Mouse (Mus musculus) granulocyte monocyte progenitor cell, adult 5-6 weeks (primary cell): ENCODE results near the gene Zscan12. TPM values are rescaled to one million over a fixed set of nuclear protein-coding genes. Genes with fewer than 3 reads are reported as not detected.

Experiments
- ATAC-seq: replicated peaks from 2 replicates; pipeline ENCODE4 v1.8.0; 2016; ENCODE audit warnings: mild to moderate bottlenecking, moderate TSS enrichment, inconsistent platforms; ENCODE audit not compliant: poor library complexity, severe bottlenecking
- total RNA-seq, 2 experiments: library from RNA; stranded (forward) in 1 of 2; stranded (reverse) in 1 of 2; fragments of 200-712, 200-1000 nt in 1 of 2; fragments of >200 nt in 1 of 2; fragmentation: Nextera tagmentation in 1 of 2; gene quantifications; 2 replicates each; pipeline ENCODE4 v1.2.3; 2014 to 2017

Zscan12 gene
- total RNA-seq (2014; fragmentation: Nextera tagmentation), result 8.4 and 8.6 TPM in 2 replicates
- 11.1 and 20.0 TPM in 2 replicates for total RNA-seq (2017)

DNA sequence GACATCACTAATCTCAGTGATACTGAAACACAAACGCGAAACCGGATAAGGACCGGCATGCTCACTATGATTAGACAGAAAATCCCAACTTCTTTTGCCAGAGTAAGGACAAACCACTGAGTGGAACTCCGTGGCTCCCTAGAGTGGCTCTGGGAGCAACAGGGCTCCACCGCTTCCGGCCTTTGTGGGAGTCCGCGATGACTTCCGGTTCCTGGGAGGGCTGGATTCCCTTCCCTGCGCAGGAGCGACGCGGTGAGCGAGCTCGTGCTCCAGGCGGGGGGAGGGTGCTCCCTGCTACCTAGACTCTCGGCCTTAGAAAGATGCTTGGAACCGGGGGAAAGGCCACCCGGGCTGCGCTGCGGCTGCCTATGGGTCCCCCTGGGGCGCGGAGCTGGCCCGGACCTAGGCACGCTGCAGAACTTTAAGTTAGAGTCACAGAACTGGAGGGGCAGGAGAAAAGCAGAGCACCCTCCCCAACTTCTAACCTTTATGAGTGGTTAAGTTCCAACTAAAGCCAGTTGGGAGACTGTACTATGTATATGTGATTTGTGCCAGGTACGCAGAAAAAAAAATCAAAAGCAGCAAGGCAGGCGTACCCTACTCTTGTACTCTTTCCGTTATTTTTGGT lies at the start of gene Zscan12:
TSS of gene Zscan12 (plus strand) at position 200 of the 628 bp plus-strand sequence.
- ATAC-seq, result peak; percentile 100

DNA sequence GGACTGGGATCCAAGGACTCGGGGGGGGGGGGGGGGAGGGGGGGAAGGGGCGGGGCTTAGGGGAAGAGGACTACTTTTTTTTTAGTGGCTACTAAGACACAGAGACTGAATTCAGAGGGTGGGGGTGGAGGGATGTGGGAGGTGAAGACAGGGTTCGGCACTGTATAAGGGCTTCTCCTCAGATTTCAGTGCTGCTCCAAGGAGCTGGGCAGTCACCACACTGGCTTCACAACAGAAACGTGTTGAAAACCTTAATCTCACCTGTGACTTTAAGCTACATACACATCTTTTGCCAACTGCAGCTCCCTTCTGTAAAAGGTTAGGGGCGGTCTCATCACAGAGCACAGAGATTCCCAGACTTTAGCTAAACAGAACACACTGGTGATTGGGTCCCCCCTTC lies 49.8 kb upstream of the Zscan12 start:
- ATAC-seq, result no peak

DNA sequence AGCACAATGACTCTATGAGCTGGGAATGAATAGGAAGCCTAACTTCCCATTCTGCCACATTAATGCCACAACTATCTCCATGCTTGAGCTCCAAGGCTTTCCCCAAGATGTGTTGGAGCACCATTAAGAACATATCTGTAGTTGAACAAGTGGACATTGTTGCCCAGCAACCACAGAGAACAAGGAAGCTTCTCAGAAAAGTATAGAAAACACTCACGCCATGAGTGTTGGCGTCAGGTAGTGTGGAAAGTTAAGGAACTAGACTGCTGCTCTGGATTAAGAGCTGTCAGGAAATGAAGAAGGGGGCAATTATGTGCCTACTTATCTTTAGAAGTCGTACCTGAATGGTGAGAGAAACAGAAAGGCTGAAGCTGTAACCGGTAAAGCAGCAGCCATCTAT lies 48.7 kb upstream of the Zscan12 start:
- ATAC-seq, result no peak

DNA sequence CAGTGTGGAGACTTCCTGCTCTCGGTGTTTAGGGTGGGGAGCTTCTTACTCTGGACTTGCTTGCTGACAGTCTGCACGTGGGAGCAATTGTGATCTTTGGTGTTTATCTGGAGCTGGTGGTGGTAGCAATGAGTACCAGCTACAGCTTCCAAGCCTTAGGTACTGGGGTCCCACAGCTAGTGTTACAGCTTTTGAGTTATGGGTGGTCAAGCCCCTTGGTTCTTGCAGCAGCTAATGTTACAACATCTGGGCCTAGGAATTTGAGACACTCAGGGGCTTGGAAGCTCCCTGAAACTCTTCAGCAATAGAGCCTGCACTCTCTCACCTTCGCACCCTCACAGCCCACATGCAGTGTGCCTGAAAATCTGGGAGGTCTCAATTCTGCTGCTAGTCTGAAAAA lies 42.4 kb upstream of the Zscan12 start:
- no peak for ATAC-seq

DNA sequence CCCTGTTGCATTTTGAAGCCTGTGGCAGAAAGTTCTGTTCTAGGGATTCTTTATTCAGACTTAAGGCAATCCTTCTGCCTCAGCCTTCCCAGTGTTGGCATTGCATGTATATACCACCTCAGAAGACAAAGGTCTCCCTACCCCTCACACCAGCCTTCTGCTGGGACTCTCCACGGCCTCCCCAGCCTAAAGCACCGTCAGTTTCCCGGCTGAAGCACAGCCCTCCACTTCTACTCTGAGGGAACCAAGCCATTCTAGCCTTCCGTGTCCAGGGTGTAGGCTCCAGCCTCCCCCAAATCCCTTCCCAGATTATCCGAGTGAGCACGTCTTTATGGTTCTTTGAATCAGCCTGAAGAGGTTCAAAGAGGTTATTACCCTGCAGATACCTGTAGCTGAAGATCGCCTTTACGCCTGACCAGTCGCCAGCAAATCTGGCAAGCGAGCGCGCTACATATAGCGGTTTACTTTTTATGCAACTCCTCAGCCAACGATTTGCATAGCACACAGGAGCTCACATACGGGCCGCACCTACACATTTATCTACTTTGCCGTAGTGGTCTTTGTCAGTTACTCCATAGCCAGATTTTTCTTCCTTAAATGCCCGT lies 40.6 kb upstream of the Zscan12 start:
- ATAC-seq, result no peak

DNA sequence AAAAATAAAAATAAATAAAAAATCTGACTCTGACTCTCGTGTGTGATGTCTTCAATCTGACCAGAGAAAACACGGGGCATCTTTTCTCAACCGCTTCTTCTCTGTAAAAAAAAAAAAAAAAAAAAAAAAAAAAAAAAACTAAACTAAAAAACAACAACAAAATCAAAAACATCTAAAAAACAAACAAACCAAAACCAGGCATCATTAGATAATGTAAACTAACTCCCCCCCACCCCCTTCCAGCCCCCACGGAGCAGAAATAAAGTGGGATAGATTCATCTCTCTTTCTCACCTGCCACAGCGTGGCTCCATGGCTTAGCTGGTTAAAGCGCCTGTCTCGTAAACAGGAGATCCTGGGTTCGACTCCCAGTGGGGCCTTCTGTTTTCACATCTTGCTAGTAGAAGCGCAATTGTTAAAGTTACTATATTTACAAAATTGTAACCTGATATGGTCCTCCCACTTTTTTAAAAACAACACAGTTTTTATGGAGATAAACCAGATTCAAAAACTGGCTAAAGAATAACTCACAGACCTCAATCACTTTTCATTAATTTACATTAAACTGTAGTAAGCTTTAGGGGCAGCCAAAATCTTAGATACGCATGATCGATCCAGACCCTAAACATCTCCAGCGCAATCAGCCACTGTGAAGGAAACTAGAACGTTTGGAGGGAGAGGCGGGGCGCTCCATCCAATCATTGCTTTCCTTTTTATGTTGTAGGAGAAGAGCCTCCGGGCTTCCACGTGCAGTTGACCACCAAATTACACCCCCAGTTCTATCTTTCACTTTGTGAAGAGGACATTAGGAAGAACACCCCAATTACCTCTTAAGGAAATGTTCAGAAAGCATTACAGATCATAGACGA lies 39.9 kb upstream of the Zscan12 start:
- ATAC-seq, result no peak

DNA sequence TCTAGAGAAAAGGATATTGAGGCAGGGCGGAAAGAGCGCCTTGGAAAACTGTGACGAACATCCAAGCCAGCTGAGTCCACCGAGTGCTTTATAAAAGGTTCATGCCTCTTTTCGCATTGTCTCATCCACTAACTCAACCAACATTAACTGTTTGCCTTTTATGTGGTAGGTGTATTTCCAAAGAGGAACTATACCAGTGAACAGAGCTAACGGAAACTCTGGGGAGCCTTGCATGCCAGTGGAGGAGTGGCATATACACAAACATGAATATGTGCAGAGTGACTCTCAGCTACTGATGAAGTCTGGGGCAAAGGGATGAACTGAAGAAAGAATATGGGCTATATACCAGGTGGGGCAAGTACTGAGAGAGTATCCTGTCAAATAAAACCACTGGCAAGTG lies 39.2 kb upstream of the Zscan12 start:
- peak; percentile 29; the same call in 1 of the 2 replicates for ATAC-seq

DNA sequence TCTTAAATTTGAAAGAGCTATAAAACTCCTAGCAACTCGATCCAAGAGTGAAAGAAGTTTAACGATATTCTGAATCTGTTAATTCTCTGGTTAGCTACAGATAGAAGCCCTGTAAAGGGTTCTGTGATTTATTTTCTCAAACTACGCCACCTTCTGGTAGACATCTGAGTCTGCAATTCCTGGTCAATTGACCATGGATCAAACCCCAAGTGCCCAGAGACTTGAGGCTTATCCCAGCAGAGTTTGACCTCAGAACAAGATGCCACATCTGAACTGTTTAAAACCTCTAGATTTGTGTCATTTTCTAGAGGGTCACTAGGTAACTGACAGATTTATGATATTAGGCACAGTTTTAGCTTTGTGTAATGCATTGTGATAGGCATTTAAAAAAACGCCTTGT lies 36.4 kb upstream of the Zscan12 start:
- ATAC-seq, result peak; percentile 59

DNA sequence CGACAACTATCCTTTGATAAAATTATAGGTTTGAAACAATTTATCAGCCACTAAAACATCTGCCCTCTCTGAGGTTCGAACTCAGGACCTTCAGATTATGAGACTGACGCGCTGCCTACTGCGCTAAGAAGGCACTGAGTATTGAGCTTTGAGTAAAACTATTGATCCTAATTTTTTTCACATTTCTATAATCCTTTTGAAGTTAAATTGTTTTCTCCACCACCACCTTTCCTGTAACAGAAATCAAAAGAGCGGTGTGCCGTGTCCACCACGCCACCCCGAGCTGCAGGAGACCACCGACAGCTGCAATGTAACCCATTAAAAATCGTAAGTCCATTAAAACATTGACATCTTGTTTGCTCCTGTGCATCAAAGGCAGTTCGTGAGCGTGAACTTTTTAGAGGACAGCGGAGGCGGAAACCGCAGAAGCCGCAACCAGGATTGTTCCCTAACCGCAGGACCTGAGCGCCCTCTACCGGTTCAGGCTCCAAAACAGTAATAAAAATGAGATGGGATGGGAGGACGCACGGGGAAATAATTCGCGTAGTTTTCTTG lies 35.9 kb upstream of the Zscan12 start:
- ATAC-seq, result peak; percentile 87

DNA sequence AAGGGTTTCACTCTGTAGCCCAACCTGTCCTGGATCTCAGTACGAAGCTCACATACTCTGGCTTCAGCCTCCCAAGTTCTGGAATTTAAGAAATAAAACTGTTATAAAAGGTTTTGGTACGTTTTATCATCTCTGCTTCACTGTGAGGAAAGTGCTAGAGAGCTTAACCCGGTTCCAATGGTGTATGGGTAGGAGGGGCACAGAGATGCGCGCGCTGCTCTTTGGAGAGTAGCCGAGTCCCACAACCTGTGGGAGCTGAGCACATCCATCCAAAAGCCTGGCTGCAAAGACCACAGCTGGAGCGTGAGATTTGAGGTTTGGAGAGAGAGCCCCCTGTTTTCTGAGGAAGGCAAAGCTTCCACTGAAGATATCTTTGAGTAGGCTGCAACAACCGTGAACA lies 35.2 kb upstream of the Zscan12 start:
- no peak for ATAC-seq

DNA sequence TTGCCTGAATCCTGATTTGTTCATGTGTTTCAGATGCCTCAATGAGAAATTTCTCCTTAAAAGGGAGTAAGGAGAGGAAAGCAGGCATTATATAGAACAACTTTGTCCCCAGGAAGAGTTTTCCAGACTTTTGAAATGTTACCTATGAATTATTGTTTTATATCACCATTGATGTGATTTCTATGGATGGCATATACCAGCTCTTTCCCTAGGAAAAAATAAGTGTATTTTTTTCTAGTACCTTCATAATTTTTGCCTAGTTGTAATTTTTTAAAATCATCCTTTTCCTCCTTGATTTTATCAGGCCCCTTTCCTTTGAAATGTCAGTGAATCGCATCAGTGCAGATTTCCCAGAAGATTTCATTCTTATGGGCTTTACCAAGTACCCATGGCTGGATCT lies 16.0 kb upstream of the Zscan12 start, which contains the start of gene Olfr1367:
TSS of gene Olfr1367 (plus strand) at position 301 of the 400 bp plus-strand sequence.
- ATAC-seq, result no peak

DNA sequence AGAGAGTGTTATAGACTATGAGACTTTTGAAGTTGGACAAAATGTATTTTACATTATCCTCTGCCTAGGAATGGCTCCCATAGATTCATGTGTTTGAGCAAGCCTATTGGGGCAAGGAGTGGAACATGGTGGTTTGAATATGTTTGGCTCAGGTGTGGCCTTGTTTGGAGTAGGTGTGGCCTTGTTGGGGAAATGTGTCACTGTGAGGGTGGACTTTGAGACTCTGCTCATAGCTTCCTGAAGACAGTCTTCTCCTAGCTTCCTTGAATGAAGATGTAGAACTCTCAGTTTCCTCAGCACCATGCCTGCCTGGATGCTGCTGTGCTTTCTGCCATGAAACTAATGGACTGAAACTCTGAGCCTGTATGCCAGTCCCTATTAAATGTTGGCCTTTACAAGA lies 12.0 kb upstream of the Zscan12 start:
- no peak for ATAC-seq

DNA sequence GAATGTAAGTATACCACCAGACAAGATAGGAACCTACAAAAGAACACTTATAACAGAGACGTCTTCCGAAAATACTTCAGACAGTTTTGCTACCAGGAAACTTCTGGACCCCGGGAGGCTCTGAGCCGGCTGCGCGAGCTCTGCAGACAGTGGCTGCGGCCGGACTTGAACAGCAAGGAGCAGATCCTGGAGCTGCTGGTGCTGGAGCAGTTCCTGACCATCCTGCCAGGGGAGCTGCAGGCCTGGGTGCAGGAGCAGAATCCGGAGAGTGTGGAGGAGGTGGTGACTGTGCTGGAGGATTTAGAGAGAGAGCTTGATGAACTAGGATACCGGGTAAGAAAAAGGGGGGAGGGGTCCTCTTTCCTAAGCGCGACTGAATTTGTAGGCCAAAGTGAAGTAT lies 1.1 kb downstream of the Zscan12 start:
- ATAC-seq, result no peak

DNA sequence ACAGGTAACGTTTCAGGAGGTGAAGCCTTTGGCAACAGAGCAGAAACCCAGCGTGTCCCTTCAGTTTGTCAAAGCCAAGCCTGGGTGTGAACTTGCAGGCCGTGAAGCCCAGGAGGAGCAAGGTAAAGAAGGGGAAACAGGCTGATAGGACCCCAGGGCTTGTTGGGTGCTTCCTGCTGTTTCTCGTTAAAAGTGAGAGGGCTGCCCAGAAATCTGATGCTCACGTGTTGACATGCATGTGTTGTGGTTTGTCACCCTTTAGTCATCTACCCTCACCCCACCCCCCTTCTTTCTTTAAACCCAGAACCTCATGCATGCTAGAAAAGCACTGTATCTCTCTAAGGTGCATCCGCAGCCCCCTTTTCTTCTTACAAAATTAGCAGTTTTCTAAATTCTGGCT lies 4.0 kb downstream of the Zscan12 start:
- no peak for ATAC-seq

DNA sequence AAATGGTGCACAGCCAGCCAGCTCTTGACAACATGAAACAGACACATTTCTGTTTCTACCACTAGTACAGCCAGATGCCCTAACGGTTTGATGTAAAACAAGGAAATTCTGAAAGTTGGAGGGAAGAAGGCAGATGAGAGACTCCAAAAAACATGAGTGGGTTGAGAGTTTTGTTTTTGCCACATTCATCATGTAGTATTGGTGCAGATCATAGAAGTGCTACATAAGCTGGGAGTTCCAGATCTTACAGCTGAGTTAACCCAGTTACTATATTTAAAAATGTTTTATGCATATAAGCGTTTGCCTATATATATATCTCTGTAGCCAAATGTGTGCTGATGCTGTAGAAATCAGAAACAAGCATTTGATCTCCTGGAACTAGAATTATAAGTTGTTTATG lies 10.1 kb downstream of the Zscan12 start:
- no peak for ATAC-seq

DNA sequence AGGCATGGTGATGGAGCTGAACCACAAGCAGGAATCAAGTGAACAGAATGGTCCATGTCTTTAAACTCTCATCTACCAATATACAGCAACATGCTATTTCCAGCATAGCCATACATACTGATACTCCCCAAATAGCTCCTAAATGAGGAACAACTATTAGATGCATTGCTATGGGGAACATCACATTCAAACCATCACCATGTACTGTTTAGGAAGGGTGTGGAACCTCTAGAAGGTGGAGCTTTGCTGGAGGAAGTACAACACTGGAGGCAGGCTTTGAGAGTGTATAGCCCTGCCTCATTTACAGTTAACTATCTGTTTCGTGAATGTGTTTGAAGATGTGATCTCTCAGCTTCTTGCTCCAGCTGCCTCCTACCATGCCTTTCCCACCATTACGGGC lies 15.2 kb downstream of the Zscan12 start:
- ATAC-seq, result no peak; the same call in 1 of the 2 replicates

DNA sequence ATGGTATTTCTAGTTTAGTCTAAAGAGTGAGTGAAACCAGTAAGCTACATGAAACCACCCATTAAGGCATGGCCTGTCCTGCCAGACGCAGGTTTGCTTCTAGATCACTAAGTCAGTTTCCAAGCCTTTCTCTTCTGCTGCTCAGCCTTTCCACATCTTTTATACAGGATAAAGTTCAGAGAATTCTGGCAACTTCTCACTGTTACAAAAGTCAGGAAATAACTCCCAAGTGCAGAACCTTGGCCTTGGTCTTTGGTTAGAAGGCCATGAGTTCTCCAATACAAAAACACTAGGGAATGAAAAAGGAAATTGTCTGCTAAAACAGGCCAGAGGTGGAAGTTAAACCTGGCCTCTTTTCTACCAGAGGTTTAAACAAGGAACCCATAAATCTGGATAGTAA lies 32.6 kb downstream of the Zscan12 start:
- ATAC-seq, result no peak

DNA sequence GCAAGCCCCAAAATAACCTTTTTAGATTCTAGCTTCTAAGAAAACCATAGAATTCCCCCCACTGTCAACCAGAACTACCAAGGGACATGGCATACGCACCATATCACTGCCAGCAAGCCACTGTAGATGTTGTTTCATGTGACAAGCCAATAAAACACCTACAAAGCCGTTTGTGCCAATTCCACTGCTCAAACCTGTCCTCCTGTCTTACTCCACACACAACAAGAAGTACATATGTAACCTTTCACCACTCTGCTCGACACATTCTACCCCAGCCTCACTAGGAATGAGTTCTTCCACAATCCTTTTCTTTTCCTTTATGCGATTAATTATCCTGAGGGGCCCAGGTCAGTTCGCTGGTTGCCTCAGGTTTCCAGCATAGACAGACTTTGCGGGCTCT lies 33.0 kb downstream of the Zscan12 start:
- no peak for ATAC-seq

DNA sequence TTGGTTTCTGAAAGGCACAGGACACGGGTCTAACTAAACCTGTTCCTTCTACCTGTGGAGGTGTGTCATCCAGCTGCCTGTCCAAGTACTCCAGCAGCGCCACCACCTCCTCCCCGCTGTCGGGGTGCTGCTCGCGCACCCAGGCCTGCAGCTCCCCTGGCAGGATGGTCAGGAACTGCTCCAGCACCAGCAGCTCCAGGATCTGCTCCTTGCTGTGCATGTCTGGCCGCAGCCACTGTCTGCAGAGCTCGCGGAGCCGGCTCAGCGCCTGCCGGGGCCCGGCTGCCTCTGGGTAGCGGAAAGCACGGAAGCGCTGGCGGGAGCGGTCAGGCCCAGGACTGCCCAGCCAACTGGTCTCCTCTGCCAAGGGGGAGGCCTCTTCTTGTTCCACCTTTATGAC lies 33.4 kb downstream of the Zscan12 start:
- peak; percentile 80 for ATAC-seq

DNA sequence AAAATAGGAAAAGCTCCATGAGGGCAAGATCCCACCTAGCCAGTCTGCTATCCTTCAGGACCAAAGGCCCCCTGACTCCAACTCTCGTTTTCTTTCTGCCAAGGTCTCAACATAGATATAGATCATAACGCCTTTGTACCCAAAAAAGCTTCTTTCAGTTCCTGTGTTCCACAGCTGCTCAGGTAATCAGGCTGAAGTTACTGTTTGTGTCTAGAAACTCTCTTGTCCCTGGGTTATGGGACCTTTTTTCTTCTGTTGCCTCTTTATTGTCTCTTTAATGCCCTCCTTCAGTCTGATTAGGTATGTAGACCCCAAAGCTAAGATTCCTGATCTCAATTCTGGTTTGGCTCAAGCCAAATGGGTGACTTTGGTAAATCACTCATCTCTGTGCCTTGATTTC lies 34.9 kb downstream of the Zscan12 start:
- ATAC-seq, result no peak

DNA sequence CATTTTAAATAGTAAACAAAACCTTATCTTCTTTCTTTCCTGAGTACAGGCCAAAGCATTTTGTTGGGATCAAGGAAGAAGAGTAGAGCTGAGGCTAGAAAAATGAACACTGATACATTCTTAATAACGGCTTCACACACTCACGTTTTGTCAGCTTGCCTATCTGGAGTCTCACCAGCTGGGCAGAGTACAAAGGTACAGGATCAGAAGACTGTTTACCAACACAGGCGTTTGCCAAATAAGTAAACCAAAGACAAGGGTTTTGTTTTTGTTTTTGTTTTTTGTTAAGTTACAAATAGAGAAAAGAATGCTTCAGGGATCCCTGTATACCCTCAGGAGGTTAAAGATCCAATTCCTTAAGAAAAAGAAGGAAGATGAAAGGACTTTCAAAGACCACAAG lies 38.5 kb downstream of the Zscan12 start:
- ATAC-seq, result no peak
